Mouse (Mus musculus) spleen, adult 10 weeks (tissue): ENCODE measurements around the gene Prr30. TPM values are rescaled to one million over a fixed set of nuclear protein-coding genes. Genes with fewer than 3 reads are reported as not detected.

Experiments
- polyA plus RNA-seq: library from polyadenylated mRNA; stranded (reverse); fragments of 350-450 nt; fragmentation: Illumina TruSeq; extraction: RNeasy Lipid Tissue Mini Kit (QIAGEN cat#74804); gene quantifications from one replicate; pipeline ENCODE4 v1.2.3, GENCODE M21; 2015; ENCODE audit warnings: low replicate concordance; ENCODE audit not compliant: insufficient read depth

The Prr30 gene
- not detected for polyA plus RNA-seq

DNA sequence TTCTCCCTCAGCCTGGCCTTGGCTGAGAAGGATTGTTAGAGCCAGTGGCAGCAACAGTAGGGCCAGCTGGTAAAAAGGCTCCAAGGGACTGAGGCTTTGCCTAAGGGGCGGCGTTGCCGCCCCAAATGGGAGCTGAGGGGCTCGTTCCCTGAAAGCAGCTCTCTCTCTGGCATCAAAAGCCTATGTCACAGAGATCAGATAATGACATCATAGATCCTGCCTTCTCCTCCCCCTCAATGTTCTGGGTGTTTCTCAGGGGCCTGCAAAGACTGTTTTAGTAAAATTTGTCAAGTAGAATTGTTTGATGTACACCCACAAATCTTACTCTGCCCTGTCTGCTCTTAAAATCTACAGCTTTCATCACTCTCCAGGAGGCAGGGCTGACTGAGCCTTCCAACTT lies at the start of gene Prr30:
TSS of gene Prr30 (minus strand) at position 101 of the 400 bp plus-strand sequence.

